Mouse (Mus musculus) central nervous system, embryonic 14 days (tissue): ENCODE results near the gene Hist1h3f. TPM values are rescaled to one million over a fixed set of nuclear protein-coding genes. Genes with fewer than 3 reads are reported as not detected.

Source experiments
- polyA plus RNA-seq: library from polyadenylated mRNA; depleted of rRNA; stranded (reverse); fragments of >200 nt; gene quantifications from 2 replicates; pipeline ENCODE4 v1.2.3, GENCODE M21; 2012; rRNA removed

The Hist1h3f gene
- polyA plus RNA-seq, 1 experiment, result 3.5 TPM

Other genes starting within 250 kb of the Hist1h3f start
- 22.2 and 24.3 TPM in 2 replicates for gene Zfp322a, start 174.8 kb upstream of the Hist1h3f start, polyA plus RNA-seq
- gene Abt1, start 120.2 kb upstream of the Hist1h3f start, polyA plus RNA-seq, result 8.5 and 9.1 TPM in 2 replicates
- 0.06 and 0.07 TPM in 2 replicates for gene Btn1a1, start 78.2 kb upstream of the Hist1h3f start, polyA plus RNA-seq
- 0.04 and 0.11 TPM in 2 replicates for gene Btn2a2, start 55.2 kb upstream of the Hist1h3f start, polyA plus RNA-seq
- 14.7 and 20.5 TPM in 2 replicates for gene Hist1h4h, start 13.0 kb upstream of the Hist1h3f start, polyA plus RNA-seq
- 187 and 225 TPM in 2 replicates for gene Hist1h2af, start 10.1 kb upstream of the Hist1h3f start, polyA plus RNA-seq
- 16.6 and 25.3 TPM in 2 replicates for gene Hist1h3g, start 8.6 kb upstream of the Hist1h3f start, polyA plus RNA-seq
- gene Hist1h2bh, start 660 bp upstream of the Hist1h3f start, polyA plus RNA-seq, result 2.4 and 4.0 TPM in 2 replicates
- 10.2 and 14.3 TPM in 2 replicates for gene Hist1h4f, start 7.6 kb downstream of the Hist1h3f start, polyA plus RNA-seq
- 0.30 and 0.45 TPM in 2 replicates for gene Hist1h1d, start 9.2 kb downstream of the Hist1h3f start, polyA plus RNA-seq
- gene Hist1h3e, start 18.3 kb downstream of the Hist1h3f start, polyA plus RNA-seq, result 20.2 and 31.1 TPM in 2 replicates
- 9.2 and 10.5 TPM in 2 replicates for gene Hist1h2ae, start 27.2 kb downstream of the Hist1h3f start, polyA plus RNA-seq
- 17.6 and 25.1 TPM in 2 replicates for gene Hist1h2bg, start 27.3 kb downstream of the Hist1h3f start, polyA plus RNA-seq
- gene Hist1h2bf, start 30.1 kb downstream of the Hist1h3f start, polyA plus RNA-seq, result 7.5 and 10.9 TPM in 2 replicates
- 4.5 and 5.4 TPM in 2 replicates for gene Hist1h2ad, start 30.3 kb downstream of the Hist1h3f start, polyA plus RNA-seq
- gene Hist1h3d, start 31.7 kb downstream of the Hist1h3f start, polyA plus RNA-seq, result 14.9 and 24.5 TPM in 2 replicates
- gene Hist1h4d, start 37.5 kb downstream of the Hist1h3f start, polyA plus RNA-seq, result 6.8 and 9.8 TPM in 2 replicates
- 2.1 and 2.5 TPM in 2 replicates for gene Hist1h2be, start 77.1 kb downstream of the Hist1h3f start, polyA plus RNA-seq
- 5.2 and 7.1 TPM in 2 replicates for gene Hist1h1e, start 78.5 kb downstream of the Hist1h3f start, polyA plus RNA-seq
- gene Hist1h2ac, start 139.9 kb downstream of the Hist1h3f start, polyA plus RNA-seq, result 1.2 and 1.3 TPM in 2 replicates
- gene Hist1h2bc, start 140.1 kb downstream of the Hist1h3f start, polyA plus RNA-seq, result 25.7 and 29.8 TPM in 2 replicates
- 0.16 TPM in 1 of 2 replicates, not detected in the other for gene Hist1h1t, start 151.8 kb downstream of the Hist1h3f start, polyA plus RNA-seq
- 7.0 and 8.6 TPM in 2 replicates for gene Hist1h4c, start 154.4 kb downstream of the Hist1h3f start, polyA plus RNA-seq
- gene Hfe, start 166.8 kb downstream of the Hist1h3f start, polyA plus RNA-seq, result 2.3 and 2.4 TPM in 2 replicates
- 12.2 and 12.7 TPM in 2 replicates for gene Hist1h1c, start 194.8 kb downstream of the Hist1h3f start, polyA plus RNA-seq
- 19.7 and 29.1 TPM in 2 replicates for gene Hist1h3c, start 201.6 kb downstream of the Hist1h3f start, polyA plus RNA-seq
- 6.1 and 9.8 TPM in 2 replicates for gene Hist1h2bb, start 202.7 kb downstream of the Hist1h3f start, polyA plus RNA-seq
- 24.0 and 28.7 TPM in 2 replicates for gene Hist1h2ab, start 207.1 kb downstream of the Hist1h3f start, polyA plus RNA-seq
- 26.1 and 47.9 TPM in 2 replicates for gene Hist1h3b, start 208.2 kb downstream of the Hist1h3f start, polyA plus RNA-seq
- 20.0 and 24.9 TPM in 2 replicates for gene Hist1h4b, start 213.0 kb downstream of the Hist1h3f start, polyA plus RNA-seq
- gene Hist1h4a, start 217.2 kb downstream of the Hist1h3f start, polyA plus RNA-seq, result 8.6 and 12.5 TPM in 2 replicates
- gene Hist1h3a, start 218.3 kb downstream of the Hist1h3f start, polyA plus RNA-seq, result 15.6 and 21.5 TPM in 2 replicates
- gene Hist1h1a, start 219.6 kb downstream of the Hist1h3f start, polyA plus RNA-seq, result 3.5 and 4.3 TPM in 2 replicates
- 0.02 TPM in 1 of 2 replicates, not detected in the other for gene Trim38, start 225.9 kb downstream of the Hist1h3f start, polyA plus RNA-seq